Mouse (Mus musculus): ENCODE results near the gene Gm45208. TPM values are rescaled to one million over a fixed set of nuclear protein-coding genes. Genes with fewer than 3 reads are reported as not detected.
A peak's percentile ranks its signal among the peaks of the same experiment; 100 is the strongest.

Gm45208 gene
- total and polyA plus RNA-seq, 2 experiments from 2014 or later = 0.71 TPM; not detected in 1

DNA sequence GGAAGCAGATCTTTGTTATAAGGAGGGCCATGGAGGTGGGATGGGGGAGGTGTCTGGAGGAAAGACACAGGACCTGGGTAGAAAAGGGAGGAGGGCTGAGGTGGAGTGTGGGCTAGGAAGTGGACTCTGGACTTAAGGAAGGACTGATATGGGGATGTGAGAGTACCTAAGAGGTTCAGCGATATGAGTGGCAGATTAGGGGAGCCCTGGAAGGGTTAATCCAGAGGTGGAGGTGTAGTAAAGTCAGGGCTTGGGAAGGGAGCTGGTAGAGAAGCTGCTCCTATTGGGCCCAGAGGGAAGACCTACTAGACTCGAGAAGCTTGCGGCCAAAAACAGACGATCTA lies 6.8 kb downstream of the Gm45208 start:
- no peaks in the 10 kb centered on the region for H3K4me1 ChIP-seq (ENCODE audit: insufficient read depth, low read length)
- no peaks in the 10 kb centered on the region for H3K27me3 ChIP-seq (ENCODE audit: insufficient read depth, low read length)
- peak overlapping the region; percentile 62; the same call in 1 of the 2 replicates for H3K27ac ChIP-seq (ENCODE audit: low read depth, low read length)
- WGBS = 39% methylated on average over 4 of the region's 4 CpGs
- peak overlapping the region; percentile 52 for H3K9ac ChIP-seq (replicated peaks; ENCODE audit: low read length, poor library complexity, severe bottlenecking)
- no peak; the same call in none of the 2 replicates for ATAC-seq (ENCODE audit: low FRiP score)
- no peak for TF ChIP-seq CTCF (IDR thresholded peaks at IDR 0.05)
- H3K9me3 ChIP-seq (ENCODE audit: low read length) = no peaks in the 10 kb centered on the region
- H3K4me2 ChIP-seq (ENCODE audit: low read depth, low read length, poor library complexity, severe bottlenecking) = peak overlapping the region; percentile 48
- no peak for DNase-seq (ENCODE audit: low spot score)
- H3K4me3 ChIP-seq (ENCODE audit: low read depth, low read length) = peak overlapping the region; percentile 39
- H3K36me3 ChIP-seq (ENCODE audit: insufficient read depth, low read length) = 0 out of 2 replicates have a peak, but pooled peaks cover 3% of the 10 kb centered on the region

- peak; percentile 58 for TF ChIP-seq CTCF (IDR thresholded peaks at IDR 0.05)
- Histone ChIP-seq H3K36me3 (ENCODE audit: insufficient read depth, low read length) (no peaks in the 10 kb centered on the region; the same call in 1 of the 2 replicates), H3K4me3 (ENCODE audit: low read depth, low read length) (no peak overlapping the region), H3K4me1 (ENCODE audit: insufficient read depth, low read length) (no peaks in the 10 kb centered on the region), H3K27me3 (ENCODE audit: insufficient read depth, low read length) (no peaks in the 10 kb centered on the region), H3K27ac (ENCODE audit: low read depth, low read length) (no peak overlapping the region), H3K9ac (replicated peaks; ENCODE audit: low read length, poor library complexity, severe bottlenecking) (no peak overlapping the region), H3K9me3 (ENCODE audit: low read length) (no peaks in the 10 kb centered on the region), H3K4me2 (ENCODE audit: low read depth, low read length, poor library complexity, severe bottlenecking) (no peak overlapping the region)
- ATAC-seq (ENCODE audit: low FRiP score) = 0 out of 2 replicates have a peak, but pooled peaks have one; percentile 34
- no peak for DNase-seq (ENCODE audit: low spot score)
- WGBS = 41% methylated on average over 24 of the region's 26 CpGs
These were observed 11.6 kb downstream of the Gm45208 start for GRCm38 (mm10) chrX:7733571-7734156.

- ATAC-seq (ENCODE audit: low FRiP score) (no peak), DNase-seq (ENCODE audit: low spot score) (peak; percentile 39)
- no peak for TF ChIP-seq CTCF (IDR thresholded peaks at IDR 0.05)
- Histone ChIP-seq H3K4me2 (ENCODE audit: low read depth, low read length, poor library complexity, severe bottlenecking) (no peak overlapping the region), H3K36me3 (ENCODE audit: insufficient read depth, low read length) (no peaks in the 10 kb centered on the region; the same call in 1 of the 2 replicates), H3K27me3 (ENCODE audit: insufficient read depth, low read length) (no peaks in the 10 kb centered on the region), H3K27ac (ENCODE audit: low read depth, low read length) (no peak overlapping the region), H3K4me1 (ENCODE audit: insufficient read depth, low read length) (no peaks in the 10 kb centered on the region), H3K9me3 (ENCODE audit: low read length) (no peaks in the 10 kb centered on the region), H3K9ac (replicated peaks; ENCODE audit: low read length, poor library complexity, severe bottlenecking) (no peak overlapping the region), H3K4me3 (ENCODE audit: low read depth, low read length) (no peak overlapping the region)
- WGBS = 72% methylated on average over 14 of the region's 14 CpGs
These were observed 17.5 kb downstream of the Gm45208 start for GRCm38 (mm10) chrX:7739336-7740081.

GRCm38 (mm10) chrX:7740082-7740819 lies 18.2 kb downstream of the Gm45208 start:
- Histone ChIP-seq H3K4me2 (ENCODE audit: low read depth, low read length, poor library complexity, severe bottlenecking) (no peak overlapping the region), H3K36me3 (ENCODE audit: insufficient read depth, low read length) (no peaks in the 10 kb centered on the region), H3K4me1 (ENCODE audit: insufficient read depth, low read length) (no peaks in the 10 kb centered on the region), H3K27me3 (ENCODE audit: insufficient read depth, low read length) (no peaks in the 10 kb centered on the region), H3K9me3 (ENCODE audit: low read length) (no peaks in the 10 kb centered on the region), H3K4me3 (ENCODE audit: low read depth, low read length) (no peak overlapping the region), H3K9ac (replicated peaks; ENCODE audit: low read length, poor library complexity, severe bottlenecking) (no peak overlapping the region), H3K27ac (ENCODE audit: low read depth, low read length) (no peak overlapping the region)
- 73% methylated on average over 10 of the region's 10 CpGs for WGBS
- DNase-seq (ENCODE audit: low spot score) (no peak), ATAC-seq (ENCODE audit: low FRiP score) (no peak)
- no peak for TF ChIP-seq CTCF (IDR thresholded peaks at IDR 0.05)

GRCm38 (mm10) chrX:7741103-7741502 lies 19.1 kb downstream of the Gm45208 start:
- H3K4me3 ChIP-seq (ENCODE audit: low read depth, low read length) = no peak overlapping the region
- H3K36me3 ChIP-seq (ENCODE audit: insufficient read depth, low read length) = no peaks in the 10 kb centered on the region
- ATAC-seq (ENCODE audit: low FRiP score) = no peak
- no peak for DNase-seq (ENCODE audit: low spot score)
- no peaks in the 10 kb centered on the region for H3K27me3 ChIP-seq (ENCODE audit: insufficient read depth, low read length)
- WGBS = 77% methylated on average over 5 of the region's 5 CpGs
- H3K4me2 ChIP-seq (ENCODE audit: low read depth, low read length, poor library complexity, severe bottlenecking) = no peak overlapping the region
- H3K9me3 ChIP-seq (ENCODE audit: low read length) = no peaks in the 10 kb centered on the region
- no peaks in the 10 kb centered on the region for H3K4me1 ChIP-seq (ENCODE audit: insufficient read depth, low read length)
- H3K9ac ChIP-seq (replicated peaks; ENCODE audit: low read length, poor library complexity, severe bottlenecking) = no peak overlapping the region
- no peak for TF ChIP-seq CTCF (IDR thresholded peaks at IDR 0.05)
- no peak overlapping the region for H3K27ac ChIP-seq (ENCODE audit: low read depth, low read length)

GRCm38 (mm10) chrX:7743470-7743869 lies 21.4 kb downstream of the Gm45208 start:
- DNase-seq (ENCODE audit: low spot score) (no peak), ATAC-seq (ENCODE audit: low FRiP score) (no peak)
- no peaks in the 10 kb centered on the region for H3K9me3 ChIP-seq (ENCODE audit: low read length)
- 49% methylated on average over 5 of the region's 5 CpGs for WGBS
- no peak overlapping the region for H3K4me3 ChIP-seq (ENCODE audit: low read depth, low read length)
- H3K4me2 ChIP-seq (ENCODE audit: low read depth, low read length, poor library complexity, severe bottlenecking) = no peak overlapping the region
- H3K27ac ChIP-seq (ENCODE audit: low read depth, low read length) = no peak overlapping the region
- peak; percentile 45 for TF ChIP-seq CTCF (IDR thresholded peaks at IDR 0.05)
- no peaks in the 10 kb centered on the region for H3K36me3 ChIP-seq (ENCODE audit: insufficient read depth, low read length)
- no peaks in the 10 kb centered on the region for H3K4me1 ChIP-seq (ENCODE audit: insufficient read depth, low read length)
- no peak overlapping the region for H3K9ac ChIP-seq (replicated peaks; ENCODE audit: low read length, poor library complexity, severe bottlenecking)
- H3K27me3 ChIP-seq (ENCODE audit: insufficient read depth, low read length) = no peaks in the 10 kb centered on the region

Data from midbrain, postnatal 0 days (tissue).